Mouse (Mus musculus): ENCODE data around the gene Zfp593. TPM values are rescaled to one million over a fixed set of nuclear protein-coding genes. Genes with fewer than 3 reads are reported as not detected.
A peak's percentile ranks its signal among the peaks of the same experiment; 100 is the strongest.

Zfp593 gene
- total RNA-seq, 2 experiments from 2014 or later, result 11.6 to 12.9 TPM

GRCm38 (mm10) chr4:134255854-134256253 lies 10.5 kb upstream of the Zfp593 start:
- Histone ChIP-seq H3K4me3 (no peak overlapping the region), H3K27ac (no peak overlapping the region)
- intact Hi-C loops (cut with DNase I), result loop anchor here (10.0 kb wide), 1 partner anchor 229 kb away; no protein-coding TSS in a partner anchor
- no peak for DNase-seq (ENCODE audit: extremely low spot score in 1 of 2, low spot score in 2 of 2)
- no peak for TF ChIP-seq CTCF (IDR thresholded peaks at IDR 0.05)

DNA sequence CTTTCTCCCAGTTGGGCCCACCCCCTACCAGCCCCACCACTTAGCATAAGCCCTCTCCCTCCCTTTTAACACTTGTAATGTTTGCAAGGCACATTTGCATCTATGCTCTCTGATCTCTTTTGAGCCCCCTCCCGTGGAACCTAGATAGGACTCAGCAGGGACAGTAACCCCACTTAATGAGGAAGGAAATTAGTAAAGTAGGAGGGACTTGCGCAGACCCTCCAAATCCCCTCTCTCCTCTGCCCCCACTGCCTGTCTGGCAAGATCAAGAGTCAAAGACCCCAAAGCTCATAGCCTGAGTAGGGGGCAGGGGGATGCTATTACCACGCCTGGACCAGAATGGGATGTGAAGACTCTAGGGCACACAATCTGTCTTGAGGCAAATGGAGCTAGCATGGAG lies 9.4 kb upstream of the Zfp593 start:
- no peak for TF ChIP-seq CTCF (IDR thresholded peaks at IDR 0.05)
- Histone ChIP-seq H3K27ac (no peak overlapping the region), H3K4me3 (no peak overlapping the region)
- intact Hi-C loops (cut with DNase I), result loop anchor here (10.0 kb wide), 1 partner anchor 230 kb away; no protein-coding TSS in a partner anchor
- no peak for DNase-seq (ENCODE audit: extremely low spot score in 1 of 2, low spot score in 2 of 2)

- intact Hi-C loops (cut with DNase I), result loop anchor here (10.0 kb wide), 1 partner anchor 231 kb away; no protein-coding TSS in a partner anchor
- no peak for DNase-seq (ENCODE audit: extremely low spot score in 1 of 2, low spot score in 2 of 2)
- TF ChIP-seq CTCF (IDR thresholded peaks at IDR 0.05), result no peak
- peak within 1 kb of the TSS; percentile 69 for H3K27ac ChIP-seq
- peak within 1 kb of the TSS; percentile 44 for H3K4me3 ChIP-seq
These were observed 8.4 kb upstream of the Zfp593 start, which contains the start of gene Grrp1 for GRCm38 (mm10) chr4:134253722-134254324. Gene Grrp1 (minus strand): TSS chr4:134254106.

DNA sequence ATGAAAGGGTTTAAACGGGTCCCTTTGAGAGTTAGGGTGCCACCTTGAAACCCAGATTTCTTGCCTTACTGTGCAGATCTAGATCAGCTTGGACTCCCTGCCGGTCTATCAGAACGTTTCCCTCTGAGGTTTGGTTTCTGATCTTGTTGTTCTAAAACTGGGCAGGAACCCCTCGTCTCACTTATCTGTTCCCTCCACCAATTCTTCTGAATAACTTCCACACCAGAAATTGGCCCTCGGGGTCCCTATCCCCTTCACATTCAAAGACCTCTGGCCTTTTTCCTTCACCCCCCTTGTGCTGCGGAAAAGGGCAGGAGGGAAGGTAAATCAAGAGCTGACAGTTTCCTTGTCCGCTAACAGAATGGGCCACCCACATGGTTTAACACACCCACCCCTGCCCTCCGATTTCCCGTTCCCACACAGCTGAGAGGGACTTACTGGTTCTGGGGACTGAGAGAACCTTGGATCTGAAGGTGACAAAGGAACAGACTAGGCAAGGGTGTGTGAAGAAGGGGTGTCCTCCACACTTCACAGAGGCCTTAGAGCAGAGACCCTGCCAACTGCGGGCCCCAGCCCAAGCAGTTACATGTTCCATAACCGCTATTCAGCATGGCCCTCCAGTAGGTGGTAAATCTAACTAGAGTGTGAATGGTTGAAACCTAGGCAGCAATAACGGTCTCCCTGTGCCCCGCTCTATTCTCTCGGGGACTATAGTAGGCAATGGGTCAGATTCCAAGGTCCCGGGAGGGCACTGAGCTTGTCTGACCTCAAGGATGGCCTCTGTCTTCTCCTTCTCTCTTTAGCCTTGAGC lies 7.7 kb upstream of the Zfp593 start:
- intact Hi-C loops (cut with DNase I), result loop anchor here (10.0 kb wide), 1 partner anchor 232 kb away; no protein-coding TSS in a partner anchor
- TF ChIP-seq CTCF (IDR thresholded peaks at IDR 0.05), result no peak
- Histone ChIP-seq H3K4me3 (peak overlapping the region; percentile 44), H3K27ac (peak overlapping the region; percentile 69)
- no peak for DNase-seq (ENCODE audit: extremely low spot score in 1 of 2, low spot score in 2 of 2)

GRCm38 (mm10) chr4:134252131-134252910 lies 6.9 kb upstream of the Zfp593 start:
- H3K4me3 ChIP-seq, result peak overlapping the region; percentile 44
- intact Hi-C loops (cut with DNase I), result loop anchor here (10.0 kb wide), 1 partner anchor 232 kb away; no protein-coding TSS in a partner anchor
- no peak for DNase-seq (ENCODE audit: extremely low spot score in 1 of 2, low spot score in 2 of 2)
- H3K27ac ChIP-seq, result peak overlapping the region; percentile 69
- TF ChIP-seq CTCF (IDR thresholded peaks at IDR 0.05), result no peak

DNA sequence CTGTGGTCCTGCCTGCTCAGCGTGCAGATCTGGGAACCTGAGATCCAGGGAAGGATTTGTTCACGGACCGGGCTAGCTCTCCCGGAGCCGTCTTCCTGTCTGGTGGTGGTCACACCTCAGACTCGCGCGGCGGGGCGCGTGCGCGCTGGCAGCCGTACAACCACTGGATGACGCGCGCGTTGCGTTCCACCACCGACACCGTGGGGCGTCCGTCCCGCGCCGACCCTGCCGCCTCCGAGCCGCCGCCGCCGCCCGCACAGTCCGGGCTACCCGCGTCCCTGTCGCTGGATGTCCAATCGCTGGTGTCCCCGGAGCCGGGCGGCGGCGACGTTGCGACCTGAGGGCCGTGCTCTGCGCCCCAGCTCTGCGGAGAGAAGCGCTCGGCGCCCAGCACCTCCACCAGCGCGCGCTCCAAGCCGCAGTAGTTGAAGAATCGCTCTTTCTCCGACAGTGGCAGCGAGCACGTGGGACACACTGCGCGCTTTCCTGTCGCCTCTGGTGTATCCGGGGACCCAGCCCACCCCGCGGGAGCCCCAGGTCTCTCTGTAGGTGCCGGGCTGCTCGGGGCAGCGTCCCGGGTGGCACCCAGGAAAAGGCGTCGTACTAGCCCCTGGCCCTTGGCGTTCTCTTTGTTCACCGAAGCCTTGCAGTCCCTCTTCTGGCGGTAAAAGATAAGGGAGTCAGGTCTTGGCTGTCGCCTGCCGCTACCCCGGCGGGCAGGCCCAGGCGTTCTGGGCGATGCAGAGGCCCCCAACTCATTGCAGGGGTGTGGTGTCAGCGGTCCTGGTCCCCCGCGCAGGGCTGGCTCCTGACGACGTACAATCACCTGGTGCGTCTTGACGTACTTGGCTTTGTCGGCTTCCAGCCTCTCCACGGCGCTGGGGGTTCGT lies 6.1 kb upstream of the Zfp593 start:
- no peak for TF ChIP-seq CTCF (IDR thresholded peaks at IDR 0.05)
- intact Hi-C loops (cut with DNase I), result loop anchor here (10.0 kb wide), 1 partner anchor 233 kb away; no protein-coding TSS in a partner anchor

DNA sequence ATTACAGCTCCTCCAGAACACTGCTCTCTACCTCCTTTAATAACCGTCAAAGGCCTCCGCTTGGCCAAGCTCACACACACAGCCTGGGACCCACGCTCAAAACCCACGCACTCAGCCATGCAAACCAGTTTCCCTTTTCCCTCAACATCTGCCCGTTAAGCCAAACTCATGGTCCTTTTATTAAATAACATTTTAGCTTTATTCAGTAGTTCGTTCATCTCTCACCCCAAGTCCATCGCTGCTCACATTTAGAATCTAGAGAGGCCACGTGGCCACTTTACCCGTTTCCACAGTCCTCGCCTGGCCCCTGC lies 5.5 kb upstream of the Zfp593 start:
- TF ChIP-seq CTCF (IDR thresholded peaks at IDR 0.05), result no peak
- Histone ChIP-seq H3K27ac (peak overlapping the region; percentile 55), H3K4me3 (peak overlapping the region; percentile 44)
- DNase-seq (ENCODE audit: extremely low spot score in 1 of 2, low spot score in 2 of 2), result no peak
- intact Hi-C loops (cut with DNase I), result loop anchor here (10.0 kb wide), 1 partner anchor 234 kb away; no protein-coding TSS in a partner anchor

More for the DNA sequence above, 6.1 kb upstream of the Zfp593 start:
- DNase-seq (ENCODE audit: extremely low spot score in 1 of 2, low spot score in 2 of 2), result peak; percentile 56 to 58
- Histone ChIP-seq H3K4me3 (peak overlapping the region; percentile 44), H3K27ac (peak overlapping the region; percentile 55)

GRCm38 (mm10) chr4:134250116-134250929 lies 4.9 kb upstream of the Zfp593 start:
- no peak for TF ChIP-seq CTCF (IDR thresholded peaks at IDR 0.05)
- H3K4me3 ChIP-seq, result peak overlapping the region; percentile 44
- no peak for DNase-seq (ENCODE audit: extremely low spot score in 1 of 2, low spot score in 2 of 2)
- H3K27ac ChIP-seq, result no peak overlapping the region
- intact Hi-C loops (cut with DNase I), result loop anchor here (10.0 kb wide), 1 partner anchor 234 kb away; no protein-coding TSS in a partner anchor

DNA sequence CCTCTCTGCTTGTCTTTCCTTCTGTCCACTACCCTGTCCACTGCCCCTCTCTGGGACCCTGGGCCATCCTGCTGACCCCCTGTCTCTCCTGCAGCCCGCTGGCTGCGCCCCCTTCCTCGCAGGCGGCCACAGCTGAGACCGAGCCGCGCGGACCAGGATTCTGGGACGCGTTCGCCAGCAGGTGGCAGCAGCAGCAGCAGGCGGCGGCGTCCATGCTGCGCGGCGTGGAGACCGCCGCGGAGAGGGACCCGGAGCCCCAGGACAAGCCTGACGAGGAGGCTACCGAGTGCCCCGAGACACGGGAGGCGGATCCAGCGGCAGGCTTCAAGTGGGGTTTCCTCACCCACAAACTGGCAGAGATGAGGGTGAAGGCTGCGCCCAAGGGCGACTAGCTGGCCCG lies 4.3 kb upstream of the Zfp593 start:
- peak overlapping the region; percentile 34 for H3K4me3 ChIP-seq
- DNase-seq (ENCODE audit: extremely low spot score in 1 of 2, low spot score in 2 of 2), result peak; percentile 66 to 78
- intact Hi-C loops (cut with DNase I), result loop anchor here (2.0 to 10.0 kb wide), 4 partner anchors 43 to 235 kb away; no protein-coding TSS in a partner anchor
- TF ChIP-seq CTCF (IDR thresholded peaks at IDR 0.05), result peak; percentile 93
- no peak overlapping the region for H3K27ac ChIP-seq

DNA sequence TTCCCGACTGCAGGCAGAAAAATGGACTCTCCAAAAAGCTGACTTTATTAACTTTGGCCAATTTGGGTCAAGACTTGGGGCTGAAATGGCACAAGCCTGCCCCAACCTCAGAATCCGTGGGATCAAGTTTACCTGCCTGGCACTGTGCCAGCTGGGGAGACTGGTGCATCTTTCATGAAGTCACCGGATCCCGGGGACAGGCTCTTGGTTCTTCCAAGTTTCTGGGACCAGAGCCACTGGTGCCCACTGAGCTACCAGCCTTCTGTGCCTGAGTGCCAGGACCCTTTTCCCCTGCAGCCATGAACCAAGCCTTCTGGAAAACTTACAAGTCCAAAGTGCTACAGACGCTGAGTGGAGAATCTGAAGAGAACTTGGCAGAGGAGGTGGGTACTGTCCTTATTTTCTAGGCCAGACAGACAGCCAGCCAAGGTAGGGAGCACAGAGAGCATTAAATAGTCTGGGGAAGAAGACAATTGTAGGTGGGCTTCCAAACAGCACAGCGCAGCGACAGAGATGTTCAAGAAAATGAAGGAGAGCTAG lies 1.4 kb upstream of the Zfp593 start, which contains the start of gene Gm30191:
Gm30191 (plus strand) TSS at position 217 of the 540 bp plus-strand sequence.
- intact Hi-C loops (cut with DNase I), result no loop called here
- DNase-seq (ENCODE audit: extremely low spot score in 1 of 2, low spot score in 2 of 2), result no peak
- no peak for TF ChIP-seq CTCF (IDR thresholded peaks at IDR 0.05)
- Histone ChIP-seq H3K27ac (no peak within 1 kb of the TSS), H3K4me3 (peak within 1 kb of the TSS; percentile 77)
